Mouse (Mus musculus) frontal cortex, postnatal 10 days (tissue): ENCODE data around the gene Snx25.
A peak's percentile ranks its signal among the peaks of the same experiment; 100 is the strongest.

ENCODE experiments used
- DNase-seq, 2 experiments: peaks; one replicate each; pipeline ENCODE4 v3.0.0; 2022; ENCODE audit warnings: low spot score in 2 of 2, mixed read lengths in 1 of 2

Snx25 gene

DNA sequence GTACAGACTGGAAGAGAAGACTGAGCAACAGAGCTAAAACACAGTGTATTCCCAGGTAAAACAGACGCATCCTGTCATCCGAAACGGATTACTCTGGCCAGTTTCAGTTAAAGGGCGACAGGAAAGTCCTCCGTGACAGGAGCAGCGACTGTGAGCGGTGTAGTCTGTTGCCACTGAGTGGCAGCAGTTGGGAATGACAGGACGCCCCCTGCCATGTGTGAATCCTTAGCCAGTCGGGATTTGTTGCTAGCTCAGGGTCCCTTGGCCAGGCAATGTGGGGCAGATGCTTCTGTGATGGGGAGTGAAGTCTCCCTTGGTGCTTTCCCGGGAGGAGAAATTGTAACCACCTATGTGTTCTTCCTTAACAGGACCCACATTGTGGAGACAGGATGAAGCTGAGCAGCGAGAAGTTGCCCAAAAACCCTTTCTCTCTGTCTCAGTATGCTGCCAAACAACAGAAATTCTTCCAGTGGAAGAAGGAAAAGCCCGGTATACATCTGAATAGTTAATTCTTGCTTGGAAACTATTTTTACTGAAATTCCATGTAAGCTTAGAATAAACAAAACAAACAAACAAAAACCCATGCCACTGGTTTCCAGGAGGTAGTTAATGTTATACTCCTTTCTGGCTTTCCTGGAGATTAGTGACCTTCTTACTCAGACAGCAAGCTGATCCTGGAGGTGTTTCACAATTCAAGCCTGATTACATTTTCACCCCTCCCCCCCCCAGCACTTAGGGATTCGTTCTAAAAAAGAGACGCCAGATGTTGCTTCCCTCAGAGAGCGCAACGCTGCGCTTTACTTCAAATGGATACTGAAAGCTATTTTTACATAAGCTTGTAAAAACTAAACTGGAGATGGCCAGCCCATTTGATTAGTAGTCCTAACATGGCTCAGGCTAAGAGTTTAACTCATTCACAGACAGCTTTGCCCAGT is 140.9 kb downstream of the Snx25 start:
- peak in 1 of 2 experiments; percentile 33 for DNase-seq

DNA sequence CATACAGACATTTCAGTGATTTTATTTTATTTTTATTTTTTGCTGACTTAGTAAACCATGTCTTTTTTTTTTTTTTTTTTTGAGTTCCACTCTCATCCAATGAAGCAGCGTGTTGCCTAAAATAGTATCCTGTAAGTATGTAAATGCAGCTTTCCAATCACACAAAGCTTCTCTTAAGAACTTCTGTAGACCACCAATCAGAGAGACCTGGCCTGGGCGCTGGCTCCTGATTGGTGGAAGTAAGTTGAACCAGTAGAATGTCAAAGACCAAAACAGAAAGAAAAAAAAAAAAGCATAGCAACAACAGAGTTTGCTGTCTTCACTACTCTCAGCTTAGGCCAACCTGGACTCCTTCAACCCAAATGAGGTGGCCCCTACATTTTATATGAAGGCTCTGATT is 141.7 kb downstream of the Snx25 start:
- DNase-seq = peak in 1 of 2 experiments; percentile 44

DNA sequence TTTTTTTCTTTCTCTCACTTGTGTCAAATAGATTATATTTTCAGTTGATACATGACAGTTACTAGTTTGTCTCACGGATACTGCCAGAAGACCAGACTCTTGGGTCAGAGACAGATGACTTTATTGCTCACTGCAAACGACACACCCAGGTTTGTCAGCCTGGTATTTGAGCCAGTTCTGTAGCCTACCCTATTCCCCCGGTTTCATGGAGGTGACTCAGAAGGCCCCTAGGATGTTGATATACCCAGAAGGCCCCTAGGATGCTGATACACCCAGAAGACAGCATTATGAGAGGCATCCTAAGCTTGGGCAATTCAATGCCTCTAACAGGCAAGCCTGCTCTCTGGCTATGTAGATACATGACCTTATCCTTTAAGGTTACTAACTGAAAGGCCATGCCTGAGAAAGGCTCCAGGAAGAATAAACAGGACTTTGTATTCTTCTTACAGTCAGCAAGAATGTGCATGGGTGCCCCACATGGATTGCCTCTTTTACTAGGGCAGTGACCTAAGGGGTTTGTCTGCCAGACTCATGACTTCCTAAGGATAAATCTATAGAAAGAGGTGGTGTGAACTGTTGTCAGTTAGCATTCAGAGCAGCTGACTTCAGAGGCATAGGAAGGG is 144.8 kb downstream of the Snx25 start:
- DNase-seq = no peak

DNA sequence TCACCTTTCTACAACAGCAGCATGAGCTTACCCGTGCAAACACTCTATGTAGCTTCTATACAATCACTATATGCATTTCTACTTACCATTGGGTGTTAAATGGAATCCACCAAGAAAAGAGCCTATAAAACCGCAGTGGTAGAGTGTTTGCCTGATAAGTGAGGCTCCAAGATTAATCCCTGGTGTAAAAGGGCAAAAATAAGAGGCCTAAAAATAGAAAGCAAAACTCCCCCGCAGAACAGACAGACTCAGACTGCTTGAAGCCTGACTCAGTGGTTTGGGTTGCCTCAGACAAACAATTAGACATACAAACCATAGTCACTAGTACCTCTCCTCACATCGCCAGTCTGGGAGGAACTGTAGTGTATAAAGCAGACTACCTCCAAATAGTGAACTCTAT is 146.4 kb downstream of the Snx25 start, which contains the start of gene Ankrd37:
Gene Ankrd37 (minus strand): TSS at position 112 of the 400 bp plus-strand sequence.
- DNase-seq = no peak

DNA sequence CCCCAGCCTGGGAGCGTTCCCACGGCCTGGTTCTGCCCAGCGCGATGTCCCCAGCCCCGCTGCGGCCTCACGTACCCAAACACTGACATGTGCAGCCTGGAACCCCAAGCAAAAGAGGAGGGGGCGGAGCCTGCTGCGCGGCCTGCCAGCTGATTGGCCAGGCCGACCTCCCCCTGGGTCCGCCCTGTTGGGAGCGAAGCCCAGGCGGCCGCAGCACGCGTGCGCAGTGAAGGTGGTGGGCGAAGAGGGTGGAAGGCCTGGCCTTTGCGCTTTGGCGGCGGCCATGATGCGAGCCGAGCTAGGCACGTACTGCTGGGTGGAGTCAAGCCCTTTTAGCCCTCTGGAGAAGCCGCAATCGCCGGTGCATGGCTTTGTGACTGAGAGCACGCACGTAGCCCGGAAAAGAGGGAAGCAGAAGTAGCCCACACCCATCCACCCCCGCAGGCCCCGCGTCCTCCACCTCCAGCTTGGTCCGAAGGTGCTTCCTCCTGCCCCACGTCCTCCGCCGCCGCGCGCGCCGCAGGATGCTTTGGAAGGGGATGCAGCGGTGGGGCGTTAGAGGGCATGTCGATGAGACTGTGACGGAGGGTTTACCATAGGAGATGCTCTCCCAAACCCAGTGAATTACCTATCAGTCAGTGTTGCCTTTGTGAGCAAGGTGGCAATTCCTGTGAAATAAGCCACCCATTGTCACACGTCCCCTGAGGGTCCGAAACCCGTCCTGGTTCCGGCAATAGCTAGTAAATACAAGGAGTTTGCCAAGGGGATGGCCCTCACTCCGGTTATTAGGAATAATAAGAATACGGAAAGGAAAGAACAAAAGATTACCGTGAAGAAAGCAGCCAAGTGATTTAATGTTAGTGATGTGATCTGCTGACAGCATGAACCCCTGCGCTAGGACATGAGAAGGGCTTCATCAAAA is 151.9 kb downstream of the Snx25 start:
- DNase-seq = peak; percentile 96 to 97

DNA sequence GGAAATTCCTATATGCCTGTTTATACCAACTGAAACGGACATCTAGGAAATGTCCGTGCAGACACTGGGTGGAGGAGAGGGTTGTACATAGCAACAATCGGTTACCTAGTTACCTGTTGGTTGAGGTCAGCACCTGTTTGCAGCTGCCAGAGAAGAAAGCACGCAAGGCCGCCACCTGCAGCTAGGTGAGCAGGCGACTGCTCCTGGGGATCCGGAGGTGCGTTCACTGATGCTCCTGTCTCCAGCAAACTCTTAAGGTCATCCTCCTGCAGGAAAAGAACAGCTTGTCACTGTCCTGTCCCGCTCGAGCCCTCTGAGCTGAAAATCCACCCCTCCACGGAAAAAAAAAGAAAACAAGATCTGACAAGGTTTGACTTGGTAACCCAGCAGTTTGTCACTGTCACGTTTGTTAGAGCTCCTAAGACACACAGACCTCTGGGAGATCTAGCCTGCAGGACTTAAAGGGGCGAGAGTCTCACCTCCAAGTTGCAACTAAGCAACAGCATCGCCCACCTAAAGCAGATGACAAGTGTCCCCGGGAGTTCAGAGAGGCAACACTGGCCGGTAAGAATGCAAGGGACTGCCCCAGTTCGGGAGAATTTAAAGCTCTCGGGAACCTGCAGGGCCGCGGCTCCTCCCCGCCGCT is 152.7 kb downstream of the Snx25 start, which contains the start of gene Lrp2bp:
Gene Lrp2bp (plus strand): TSS at position 166 of the 646 bp plus-strand sequence.
- no peak for DNase-seq

DNA sequence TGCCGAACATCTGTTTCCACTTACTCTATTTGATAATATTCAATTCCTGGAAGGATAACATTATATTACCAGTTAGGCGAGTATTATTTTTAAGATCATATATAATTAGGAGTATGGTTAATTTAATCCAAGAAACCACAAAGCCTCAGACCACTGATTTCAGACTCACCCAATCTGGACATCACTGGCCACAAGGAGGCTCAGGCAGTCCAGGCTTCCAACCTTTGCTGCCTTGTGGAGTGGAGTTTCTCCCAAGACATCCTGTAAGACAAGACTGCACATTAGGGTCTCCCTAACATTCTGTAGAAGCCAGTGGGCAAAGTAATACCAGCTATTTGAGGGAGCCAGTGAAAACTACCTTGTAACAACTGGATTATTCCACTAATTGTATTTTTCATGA is 153.7 kb downstream of the Snx25 start:
- DNase-seq = no peak

DNA sequence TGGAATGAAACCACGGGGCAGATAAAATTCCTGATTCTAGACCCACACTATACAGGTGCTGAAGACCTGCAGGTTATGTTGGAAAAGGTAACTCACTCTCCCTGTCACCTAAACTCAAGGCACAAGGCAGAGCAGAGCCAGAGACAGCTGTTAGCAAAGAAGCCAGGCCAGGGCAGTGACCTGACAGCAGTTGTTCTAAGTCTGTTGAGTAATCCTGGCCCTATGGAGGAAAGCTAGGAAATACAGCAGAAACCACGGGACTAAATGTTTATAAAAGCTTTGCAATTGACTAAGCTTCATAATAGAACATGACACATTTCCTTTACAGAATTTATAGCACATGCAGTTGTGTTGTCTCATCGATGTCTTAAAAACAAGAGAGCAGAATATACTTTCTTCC is 156.4 kb downstream of the Snx25 start:
- DNase-seq = no peak

DNA sequence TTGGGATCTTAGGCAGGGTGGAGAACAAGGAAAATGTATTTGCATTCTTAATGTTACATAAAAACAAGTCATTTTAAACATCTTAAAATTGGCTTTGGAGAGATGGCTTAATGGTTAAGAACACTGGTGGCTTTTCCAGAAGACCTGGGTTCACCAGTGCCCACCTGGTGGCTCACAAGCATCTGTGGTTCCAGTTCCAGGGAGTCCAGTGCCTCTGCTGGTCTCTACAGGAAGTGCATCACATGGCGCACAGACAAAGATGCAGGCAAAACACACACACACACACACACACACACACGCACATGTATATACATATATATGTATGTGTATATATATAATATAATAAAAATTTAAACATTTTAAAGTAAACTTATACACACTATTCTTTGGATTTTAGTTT is 157.8 kb downstream of the Snx25 start:
- no peak for DNase-seq

DNA sequence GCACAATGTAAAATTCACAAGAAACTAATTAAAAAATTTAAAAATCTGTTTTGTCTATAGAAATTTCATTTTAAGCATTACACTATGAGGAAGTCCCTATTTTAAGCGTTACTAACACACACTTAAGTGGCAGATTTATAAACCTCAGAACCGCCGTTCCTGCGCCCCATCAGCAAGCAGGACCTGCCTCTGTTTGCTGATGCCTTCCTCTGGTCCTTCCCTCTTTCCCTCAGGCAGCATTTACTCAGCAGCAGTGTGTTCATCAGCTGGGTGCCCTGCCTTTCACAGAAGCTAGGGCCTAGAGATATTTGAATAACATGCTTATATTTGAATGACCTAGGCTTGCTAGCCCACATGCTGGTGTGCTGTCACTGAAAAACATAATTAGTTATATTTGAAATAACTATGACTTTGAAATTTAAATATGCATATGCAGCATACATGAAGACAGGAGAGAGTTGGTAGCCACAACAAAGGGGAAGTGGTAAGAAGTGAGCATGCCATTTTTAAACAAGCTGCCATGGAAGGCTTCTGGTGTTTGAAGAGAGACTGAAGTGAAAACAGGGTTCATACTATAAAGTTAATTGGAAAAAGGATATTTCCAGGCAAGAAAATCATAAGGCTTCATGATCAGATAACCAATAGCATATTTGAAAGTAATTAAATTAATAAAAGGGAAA is 161.2 kb downstream of the Snx25 start:
- DNase-seq = no peak

DNA sequence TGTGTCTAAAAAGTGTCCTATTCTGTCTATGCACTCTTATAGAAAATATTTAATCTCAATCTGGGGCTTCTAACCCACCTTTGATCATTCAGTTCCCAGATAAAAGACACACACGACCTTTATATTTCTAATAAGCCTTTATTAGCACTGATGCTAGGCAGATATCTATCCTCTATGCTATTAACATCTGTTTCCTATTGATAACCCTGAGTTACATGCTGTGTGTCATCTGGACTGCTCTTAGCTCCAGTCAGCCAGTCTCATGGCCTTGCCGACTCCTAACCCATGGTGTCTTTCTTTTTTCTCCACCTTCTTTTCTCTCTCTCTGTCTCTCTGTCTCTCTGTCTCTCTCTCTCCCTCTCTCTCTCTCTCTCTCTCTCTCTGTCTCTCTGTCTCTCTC is 163.8 kb downstream of the Snx25 start:
- no peak for DNase-seq

DNA sequence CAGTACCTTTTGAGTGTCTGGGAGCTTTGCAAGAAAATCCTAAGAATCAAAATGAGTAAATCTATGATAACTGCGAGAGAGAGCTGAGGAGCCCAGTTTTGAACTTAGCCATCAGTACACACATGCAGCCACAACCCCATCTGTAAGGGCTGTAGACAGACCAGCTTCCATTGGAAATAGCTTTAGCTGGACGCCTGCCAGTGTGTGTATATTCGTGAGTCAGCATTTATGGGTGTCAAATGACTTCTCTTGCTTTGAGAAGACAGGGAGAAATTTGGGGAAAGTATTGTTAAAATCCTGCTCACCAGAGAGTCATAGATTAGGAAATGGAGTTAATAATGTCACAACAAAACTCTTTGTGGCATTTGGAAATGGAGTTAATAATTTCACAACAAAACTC is 165.3 kb downstream of the Snx25 start:
- no peak for DNase-seq
